Mouse (Mus musculus) frontal cortex, adult (tissue): ENCODE results near the gene Retreg3.
"Not testable (repeated sequence)": the region's sequence is repeated elsewhere in the genome, so short reads cannot be mapped to it uniquely, and the experiment has no call there.

Experiments used
- ATAC-seq: cut with Nextera tagmentation; 2 replicates; pipeline ENCODE4 v1.9.2; 2017; ENCODE audit warnings: mild to moderate bottlenecking, moderate library complexity, mixed read lengths; ENCODE audit not compliant: low TSS enrichment

The Retreg3 gene

DNA sequence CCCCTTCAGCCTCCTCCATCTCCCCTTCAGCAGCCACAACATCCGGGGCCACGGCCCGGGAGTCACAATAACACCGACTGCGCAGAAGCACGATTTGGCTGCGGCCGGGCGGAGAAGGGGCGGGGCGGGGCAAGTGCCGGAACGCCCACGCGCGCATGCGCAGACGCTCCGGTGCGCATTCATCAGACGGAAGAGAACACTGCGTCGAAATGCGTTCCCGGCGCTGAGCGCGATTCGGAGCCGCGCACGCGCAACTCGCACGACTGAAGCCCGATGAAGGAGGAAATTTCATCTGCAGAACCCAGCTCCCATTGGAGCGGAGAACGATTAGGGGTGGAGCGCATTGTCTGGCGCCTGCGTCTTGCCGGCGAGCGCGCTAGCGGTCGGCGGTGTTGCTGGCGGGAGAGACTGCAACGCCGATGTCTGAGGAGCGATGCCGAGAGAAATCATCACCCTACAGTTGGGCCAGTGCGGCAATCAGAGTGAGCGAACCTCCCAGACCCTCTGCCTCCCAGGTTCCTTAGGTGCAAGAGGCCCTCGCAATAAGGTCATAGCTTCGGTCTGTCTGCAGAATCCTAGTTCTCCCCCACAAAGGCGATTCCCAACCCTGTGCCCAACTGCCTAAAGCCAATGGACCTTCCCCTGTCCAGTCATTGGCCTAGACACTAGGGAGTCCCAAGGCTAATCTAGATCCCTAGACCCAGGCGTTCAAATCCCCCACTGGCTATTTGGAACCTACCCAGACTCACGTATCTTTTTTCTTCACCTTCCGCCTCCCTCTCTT, at the start of gene Retreg3, which contains the start of gene Tubg1:
Gene Retreg3, minus strand, starts transcription at position 133 of the 784 bp plus-strand sequence.
Gene Tubg1, plus strand, starts transcription at position 178 of the 784 bp plus-strand sequence.
- peak; percentile 92 for ATAC-seq

- ATAC-seq = no peak
These were observed 48.7 kb upstream of the Retreg3 start for GRCm38 (mm10) chr11:101168301-101168980.

DNA sequence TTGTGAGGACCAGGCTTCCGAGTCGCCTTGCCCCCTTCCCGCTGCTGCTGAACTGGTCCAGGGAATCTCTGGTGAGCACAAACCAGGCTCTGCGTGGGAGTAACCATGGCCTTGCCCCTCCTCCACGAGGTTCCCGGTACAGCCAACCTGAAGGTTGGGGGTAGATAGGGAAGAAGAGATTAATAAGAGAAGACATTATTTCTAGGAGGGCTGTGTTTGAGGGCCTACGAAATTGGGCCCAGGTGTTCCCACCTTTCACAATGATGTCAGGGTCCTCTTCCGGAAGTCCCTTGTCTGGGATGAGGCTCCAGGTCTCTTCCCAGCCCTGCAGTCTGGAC, 48.2 kb upstream of the Retreg3 start:
- no peak for ATAC-seq

DNA sequence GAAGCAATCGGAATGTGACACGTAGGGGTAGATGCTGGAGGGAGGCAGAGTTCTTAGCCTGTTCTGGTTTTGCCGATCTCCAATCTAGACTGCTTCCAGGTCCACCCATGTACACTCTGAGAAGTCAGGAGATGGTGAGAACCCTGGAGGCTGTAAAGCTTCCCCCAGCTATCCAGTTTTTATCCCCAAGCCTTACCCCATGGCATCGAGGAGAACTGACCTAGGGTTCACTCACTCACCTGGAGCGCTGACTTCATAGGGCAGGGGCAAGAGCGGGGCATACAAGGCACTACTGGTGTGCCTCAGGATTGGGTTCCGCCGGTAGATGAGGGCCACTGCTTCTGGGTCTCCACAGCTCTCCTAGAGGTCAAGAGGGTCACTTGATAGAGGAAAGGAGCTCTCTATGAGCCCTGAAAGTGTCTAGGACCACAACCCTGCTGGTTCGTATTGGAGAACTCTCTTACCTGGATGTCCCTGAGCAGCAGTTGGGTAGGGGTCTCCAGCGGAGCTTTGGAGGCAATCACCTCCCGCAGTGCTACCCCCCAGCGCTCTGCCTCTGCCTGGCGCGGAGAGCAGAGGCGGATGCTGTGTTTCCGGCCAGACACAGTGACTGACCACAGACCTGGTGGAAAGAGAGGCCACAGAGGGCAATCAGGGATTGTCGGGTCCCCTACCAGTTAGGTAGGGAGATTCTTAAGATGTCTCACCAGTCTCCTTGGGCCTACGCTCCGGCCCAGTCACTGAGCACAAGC, 47.7 kb upstream of the Retreg3 start:
- no peak for ATAC-seq

- no peak for ATAC-seq
These were observed 46.7 kb upstream of the Retreg3 start for GRCm38 (mm10) chr11:101166357-101166756.

GRCm38 (mm10) chr11:101164677-101165580, 45.2 kb upstream of the Retreg3 start:
- no peak for ATAC-seq

DNA sequence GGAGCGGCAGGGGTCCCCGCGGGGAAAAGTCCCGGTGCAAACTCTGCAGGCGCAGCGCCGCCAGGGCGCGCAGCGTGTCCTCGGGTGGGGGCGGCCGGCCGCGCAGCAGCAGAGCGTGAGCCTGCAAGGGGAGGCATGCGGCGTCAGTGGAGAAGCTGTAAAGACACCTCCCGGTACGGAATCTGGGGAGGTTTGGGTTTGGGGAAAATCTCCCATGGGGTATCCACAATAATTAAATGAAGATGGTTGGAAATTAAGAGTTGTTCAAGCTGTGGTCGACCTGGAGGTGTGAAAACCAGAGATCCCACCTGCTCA, 44.6 kb upstream of the Retreg3 start:
- no peak for ATAC-seq

DNA sequence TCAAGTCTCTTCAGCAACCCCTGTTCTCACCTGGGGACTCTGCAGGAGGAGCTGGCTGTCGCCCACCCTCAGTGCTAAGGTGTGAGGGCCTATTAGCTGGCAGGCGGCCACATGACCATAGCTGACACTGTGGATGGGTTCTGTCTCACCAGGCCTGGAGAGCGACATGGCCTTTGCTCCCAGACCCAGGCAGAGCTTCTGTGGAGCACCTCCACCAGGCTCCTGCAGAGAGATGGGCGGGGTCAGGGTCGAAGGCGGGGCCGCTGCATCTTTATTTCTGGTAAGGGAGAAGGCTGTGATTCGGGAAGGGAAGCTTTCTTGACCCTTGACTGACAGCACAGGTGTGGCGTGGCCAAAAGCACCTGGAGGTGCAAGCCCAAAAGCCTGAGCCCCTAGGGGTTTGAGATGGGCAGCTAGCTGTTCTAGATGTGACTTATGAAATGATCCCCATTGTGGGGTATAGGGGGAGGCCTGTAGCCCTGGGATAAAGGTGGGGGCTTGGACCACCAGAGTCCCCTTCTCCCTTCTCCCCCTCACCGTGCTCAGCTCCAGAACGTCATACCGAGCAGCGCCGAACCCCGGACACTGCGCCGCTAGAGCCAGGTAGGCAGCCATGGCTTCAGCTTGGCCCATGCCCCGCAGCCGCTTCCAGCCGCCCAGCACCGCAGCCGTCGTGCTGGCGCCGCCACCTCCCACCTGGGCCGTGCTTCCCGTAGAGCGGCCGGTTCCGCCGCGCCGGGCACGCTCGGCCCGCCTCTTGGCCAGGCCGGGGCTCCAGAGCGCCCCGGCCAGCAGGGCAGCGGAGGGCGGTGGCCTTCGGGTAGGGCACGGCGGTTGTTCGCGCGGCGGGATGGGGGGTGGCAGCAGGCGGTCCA, 44.0 kb upstream of the Retreg3 start:
- ATAC-seq = no peak

- ATAC-seq = no peak
These were observed 43.1 kb upstream of the Retreg3 start for GRCm38 (mm10) chr11:101162772-101163171.

DNA sequence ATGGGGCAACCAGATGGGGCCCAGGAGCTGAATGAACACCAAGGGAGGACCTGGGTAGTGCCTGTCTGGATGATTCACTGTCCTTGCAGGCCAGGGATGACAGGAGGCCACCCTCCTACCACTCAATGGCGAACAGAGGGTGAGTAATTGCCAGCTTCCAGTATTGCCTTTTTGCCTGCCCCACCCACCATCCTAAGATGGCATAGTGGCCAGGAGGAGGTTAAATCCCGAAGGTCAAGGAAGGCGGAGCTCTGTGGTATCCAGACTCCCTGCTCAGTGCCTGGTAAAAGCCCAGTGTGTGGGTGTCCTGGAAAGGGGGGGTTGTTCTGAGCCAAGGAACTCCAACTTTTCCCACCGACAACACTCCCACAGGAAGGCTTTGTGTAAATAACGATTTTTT, 42.6 kb upstream of the Retreg3 start:
- no peak for ATAC-seq

DNA sequence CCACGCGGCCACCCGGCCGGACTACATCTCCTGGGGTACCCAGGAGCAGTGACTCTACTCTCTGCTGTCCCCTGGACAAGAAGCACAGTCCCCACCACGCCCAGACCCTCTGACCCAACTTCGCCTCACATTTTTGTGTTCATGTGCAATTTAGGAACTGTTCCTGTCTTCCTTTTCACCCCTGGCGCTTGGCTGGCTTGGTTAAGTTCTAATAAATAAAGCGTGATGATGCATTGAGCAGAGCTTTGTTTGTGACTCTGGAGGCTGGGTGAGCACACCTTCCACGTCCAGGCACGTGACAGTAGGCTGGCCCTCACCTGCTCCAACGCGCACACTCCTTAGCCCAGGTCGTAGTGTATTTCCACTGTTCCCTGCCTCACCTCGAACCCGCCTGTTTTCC, 41.9 kb upstream of the Retreg3 start:
- ATAC-seq = no peak

- ATAC-seq = not testable (repeated sequence)
These were observed 41.4 kb upstream of the Retreg3 start for GRCm38 (mm10) chr11:101160981-101161505.

DNA sequence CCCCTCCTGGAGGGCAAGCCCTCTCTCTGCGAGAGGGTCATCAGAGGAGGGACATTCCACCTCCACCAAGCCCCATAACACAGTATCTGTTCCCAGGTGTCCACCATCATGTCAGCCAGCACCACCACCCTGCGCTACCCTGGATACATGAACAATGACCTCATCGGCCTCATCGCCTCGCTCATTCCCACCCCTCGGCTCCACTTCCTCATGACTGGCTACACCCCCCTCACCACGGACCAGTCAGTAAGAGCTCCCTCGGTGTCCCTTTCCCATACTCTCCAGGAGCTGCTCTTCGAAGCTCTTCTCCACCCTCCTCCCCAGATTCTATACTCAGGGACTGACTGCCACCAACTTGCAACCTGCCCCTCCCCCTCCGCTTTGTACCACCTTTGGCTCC, 40.5 kb upstream of the Retreg3 start:
- not testable (repeated sequence) for ATAC-seq

DNA sequence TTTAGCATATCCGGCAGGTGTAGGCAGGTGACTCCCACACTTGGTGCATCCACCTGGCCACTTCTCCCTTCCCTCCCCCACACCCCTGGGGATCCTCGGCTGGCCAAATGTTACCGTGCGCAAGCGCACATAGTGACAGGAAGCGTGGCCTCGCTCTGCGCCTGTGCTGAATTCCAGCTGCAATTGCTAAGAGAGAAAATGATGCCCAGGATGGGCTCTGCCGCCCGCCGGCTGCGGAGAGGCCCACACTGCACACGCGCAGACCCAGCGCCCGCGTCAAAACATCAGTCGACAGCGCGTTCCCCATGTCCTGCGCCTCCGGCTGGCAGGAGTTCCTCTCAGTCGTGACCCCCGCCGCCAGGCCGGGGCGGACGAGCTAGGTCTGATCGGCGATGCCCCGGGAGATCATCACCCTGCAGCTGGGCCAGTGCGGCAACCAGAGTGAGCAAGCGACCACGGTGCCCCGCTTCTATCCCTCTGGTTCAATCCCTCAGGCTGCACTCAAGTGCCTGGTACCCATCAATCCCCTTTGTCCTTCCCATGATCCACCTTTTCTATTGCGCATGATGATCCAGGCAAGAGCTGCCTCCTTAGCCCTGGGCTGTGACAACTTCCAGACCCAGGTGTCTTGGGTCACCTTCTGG, 36.2 kb upstream of the Retreg3 start, which contains the start of gene Tubg2:
Gene Tubg2, plus strand, starts transcription at position 180 of the 644 bp plus-strand sequence.
- ATAC-seq = peak; percentile 92

GRCm38 (mm10) chr11:101155151-101155550, 35.5 kb upstream of the Retreg3 start:
- ATAC-seq = no peak

- no peak for ATAC-seq
These were observed 35.0 kb upstream of the Retreg3 start for GRCm38 (mm10) chr11:101154648-101155047.

- no peak for ATAC-seq
These were observed 33.1 kb upstream of the Retreg3 start for GRCm38 (mm10) chr11:101152825-101153224.

- ATAC-seq = no peak
These were observed 31.4 kb upstream of the Retreg3 start for GRCm38 (mm10) chr11:101151063-101151462.

GRCm38 (mm10) chr11:101149178-101150105, 29.7 kb upstream of the Retreg3 start:
- no peak for ATAC-seq
